Mouse (Mus musculus) adrenal gland, postnatal 10 days (tissue): ENCODE results near the gene Guca1a. TPM values are rescaled to one million over a fixed set of nuclear protein-coding genes. Genes with fewer than 3 reads are reported as not detected.

Source experiments
- DNase-seq: peaks from one replicate; pipeline ENCODE4 v3.0.0; 2021; ENCODE audit warnings: mixed read lengths
- total RNA-seq, 2 experiments: library from RNA; stranded (reverse); gene quantifications; 2 replicates each; pipeline ENCODE4 v1.2.3; 2021

Guca1a gene
- total RNA-seq, 2 experiments from 2014 or later, result 1.3 to 1.4 TPM

GRCm38 (mm10) chr17:47409897-47410861, 9.8 kb upstream of the Guca1a start:
- peak; percentile 26 for DNase-seq

DNA sequence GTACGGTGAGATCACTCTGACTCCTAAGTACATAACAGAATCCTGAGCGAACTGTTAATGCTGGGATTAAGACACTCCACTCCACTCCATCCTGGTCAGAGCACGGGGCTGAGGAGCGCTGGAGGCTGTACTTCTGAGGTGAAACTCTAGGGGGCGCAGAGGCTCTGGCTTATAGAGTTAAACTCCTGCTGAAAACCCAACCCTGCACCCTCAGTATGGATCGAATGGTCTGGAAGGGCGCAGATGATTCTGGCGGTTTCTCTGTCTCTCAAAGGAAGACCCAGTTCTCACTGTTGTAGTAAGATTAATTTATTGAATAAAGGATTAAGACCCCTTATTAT, 8.1 kb upstream of the Guca1a start:
- peak; percentile 83 for DNase-seq

- DNase-seq, result no peak
Observed at GRCm38 (mm10) chr17:47407717-47408557, 7.6 kb upstream of the Guca1a start.

GRCm38 (mm10) chr17:47399091-47399490, 1.3 kb downstream of the Guca1a start:
- DNase-seq, result no peak

GRCm38 (mm10) chr17:47395376-47395913, 4.9 kb downstream of the Guca1a start:
- peak; percentile 74 for DNase-seq

DNA sequence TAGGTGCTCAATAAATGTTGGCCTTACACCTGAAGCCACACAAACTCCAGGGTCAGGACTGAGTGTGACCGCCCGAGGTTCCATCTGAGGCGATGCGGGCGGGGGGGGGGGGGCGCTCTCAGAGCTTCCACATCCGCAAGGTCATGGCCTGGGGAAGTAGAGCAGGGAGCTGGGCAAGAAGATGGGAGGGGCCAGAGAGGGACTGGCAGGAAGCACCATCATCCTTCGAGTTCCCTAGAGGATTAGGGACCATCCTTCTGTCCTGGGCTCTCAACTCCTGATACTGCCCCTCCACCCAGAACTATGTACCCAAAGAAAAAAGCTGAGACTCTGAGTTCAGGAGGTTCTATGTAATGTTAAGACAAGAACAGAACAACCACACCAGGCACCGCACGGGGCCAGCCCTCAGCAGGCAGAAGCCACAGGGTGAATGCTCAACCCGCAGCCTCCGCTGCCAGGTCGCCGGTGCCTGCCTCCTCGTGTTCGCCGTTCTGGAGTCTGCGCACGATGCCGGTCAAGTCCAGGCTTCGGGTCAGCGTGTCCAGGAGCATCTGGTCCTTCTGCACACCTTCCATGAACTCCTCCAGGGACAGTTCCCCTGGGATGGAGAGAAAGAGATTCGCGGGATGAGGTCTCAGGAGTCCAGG, 6.0 kb downstream of the Guca1a start:
- peak; percentile 51 for DNase-seq

- peak; percentile 73 for DNase-seq
Observed at GRCm38 (mm10) chr17:47386649-47387048, 13.7 kb downstream of the Guca1a start.

GRCm38 (mm10) chr17:47385145-47385544, 15.2 kb downstream of the Guca1a start, which contains the start of gene Guca1b:
Gene Guca1b, plus strand, starts transcription at chr17:47385393.
- DNase-seq, result no peak

DNA sequence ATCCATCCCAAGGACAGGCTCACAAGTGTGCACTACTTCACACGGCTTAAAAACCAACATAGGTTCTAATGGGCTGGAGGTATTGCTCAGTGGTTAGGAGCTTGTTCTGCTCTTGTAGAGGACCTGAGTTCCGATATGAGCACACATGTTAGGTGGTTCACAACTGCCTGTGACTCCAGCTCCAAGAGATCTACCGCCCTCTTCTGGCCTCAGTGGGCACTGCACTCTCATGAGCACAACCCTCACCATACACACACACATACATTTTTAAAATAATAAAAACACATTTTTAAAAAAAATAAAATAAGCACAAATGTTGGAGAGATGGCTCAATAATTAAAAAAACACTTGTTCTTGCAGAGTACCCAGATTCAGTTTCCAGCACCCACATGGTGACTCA, 16.3 kb downstream of the Guca1a start:
- DNase-seq, result no peak

DNA sequence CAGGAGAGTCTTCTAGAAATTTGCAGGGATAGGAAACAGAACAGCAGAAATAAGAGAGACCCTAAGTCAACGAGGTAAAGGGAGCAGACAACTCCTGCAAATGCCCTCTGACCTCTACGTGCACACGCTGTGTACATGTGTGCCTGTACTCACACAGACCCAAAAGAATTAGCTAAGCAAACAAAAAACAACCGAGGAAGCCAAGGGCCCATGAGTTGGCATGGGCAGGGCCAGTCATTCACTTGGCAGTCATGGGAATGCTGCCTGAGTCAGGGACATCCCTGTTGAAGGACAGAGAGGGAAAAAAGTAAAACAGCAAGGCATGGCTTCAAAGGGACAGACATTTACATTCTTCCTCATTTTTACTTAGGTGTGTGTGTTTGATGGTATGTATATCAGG, 17.1 kb downstream of the Guca1a start:
- DNase-seq, result peak; percentile 36

DNA sequence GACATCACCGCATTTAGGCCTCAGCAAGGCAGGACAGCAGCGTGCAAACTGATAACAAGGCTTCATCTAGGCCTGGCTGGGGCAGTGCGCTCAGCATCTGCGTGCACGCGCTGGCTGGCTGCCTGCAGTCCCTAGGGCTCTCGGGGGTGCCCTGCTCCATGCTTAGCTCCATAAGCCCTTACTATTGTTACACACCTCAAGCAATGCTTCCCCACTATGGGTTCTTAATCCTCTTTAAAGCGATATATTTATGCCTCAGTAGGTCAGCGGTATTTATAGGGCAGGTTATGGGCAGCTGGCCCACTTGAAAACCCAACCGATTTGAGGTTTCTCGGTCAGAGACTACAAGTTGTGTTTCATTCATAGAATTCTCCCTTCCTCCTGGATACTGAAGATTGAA, 18.5 kb downstream of the Guca1a start:
- no peak for DNase-seq

GRCm38 (mm10) chr17:47378133-47378532, 22.3 kb downstream of the Guca1a start:
- no peak for DNase-seq

DNA sequence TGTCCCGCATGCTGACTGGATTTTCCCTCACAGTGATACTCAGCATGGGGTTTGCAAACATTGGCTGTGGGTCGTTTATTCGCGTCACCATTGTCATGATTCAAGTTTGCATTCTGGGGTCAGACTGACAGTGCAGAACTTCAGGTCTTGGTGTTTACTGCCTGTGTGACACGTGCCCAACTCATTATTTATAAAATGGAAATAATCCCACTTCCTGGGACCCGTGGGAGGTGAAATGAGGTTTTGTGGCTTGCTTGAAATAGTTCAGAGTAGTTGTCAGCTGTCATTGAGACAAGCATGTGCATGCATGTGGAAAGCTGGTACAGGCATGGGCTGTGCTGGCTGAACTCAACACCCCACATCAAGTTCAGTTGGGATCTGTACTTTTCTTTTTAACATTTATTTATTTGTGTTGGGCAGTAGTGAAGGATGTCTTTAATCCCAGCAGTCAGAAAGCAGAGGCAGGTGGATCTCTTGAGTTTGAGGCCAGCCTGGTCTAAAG, 23.6 kb downstream of the Guca1a start:
- DNase-seq, result no peak

DNA sequence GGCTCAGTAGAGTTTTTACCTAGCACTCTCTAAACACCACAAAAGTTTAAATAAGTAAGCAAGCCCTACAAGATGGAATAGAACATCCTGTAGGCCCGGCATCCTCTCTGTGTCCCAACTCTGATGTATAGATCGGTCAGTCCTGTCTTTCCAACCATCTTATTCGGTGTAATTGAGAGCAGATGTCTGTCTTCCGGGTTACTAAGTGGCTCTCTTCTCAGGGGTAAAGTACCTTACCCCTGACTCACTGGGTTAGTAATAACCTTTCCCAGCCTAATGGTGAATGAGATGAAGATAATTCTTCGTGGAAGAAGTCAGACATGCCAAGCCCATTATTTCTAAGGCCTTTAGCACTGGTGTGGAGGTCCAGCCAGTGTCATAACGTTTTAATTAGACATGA, 26.4 kb downstream of the Guca1a start:
- DNase-seq, result no peak

DNA sequence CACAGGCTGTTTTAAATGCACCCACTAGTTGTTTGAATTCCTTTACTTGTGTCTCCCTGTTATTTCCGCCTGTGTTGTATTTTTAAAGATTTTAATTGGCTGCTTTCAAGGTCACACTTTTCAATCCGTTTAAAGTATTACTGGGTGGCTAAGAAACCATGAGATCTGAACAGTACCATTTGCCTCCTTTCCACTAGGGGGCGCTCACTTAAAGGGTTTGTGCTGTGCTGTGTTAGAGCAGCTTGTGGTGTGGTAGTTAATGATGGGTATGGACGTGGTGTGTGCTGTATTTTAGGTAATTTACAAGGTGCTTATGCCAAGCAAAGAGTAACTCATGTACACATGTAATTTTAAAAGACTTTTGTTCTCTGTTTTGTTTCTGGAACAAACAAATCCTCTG, 28.9 kb downstream of the Guca1a start:
- peak; percentile 80 for DNase-seq

GRCm38 (mm10) chr17:47369087-47369443, 31.3 kb downstream of the Guca1a start:
- no peak for DNase-seq

DNA sequence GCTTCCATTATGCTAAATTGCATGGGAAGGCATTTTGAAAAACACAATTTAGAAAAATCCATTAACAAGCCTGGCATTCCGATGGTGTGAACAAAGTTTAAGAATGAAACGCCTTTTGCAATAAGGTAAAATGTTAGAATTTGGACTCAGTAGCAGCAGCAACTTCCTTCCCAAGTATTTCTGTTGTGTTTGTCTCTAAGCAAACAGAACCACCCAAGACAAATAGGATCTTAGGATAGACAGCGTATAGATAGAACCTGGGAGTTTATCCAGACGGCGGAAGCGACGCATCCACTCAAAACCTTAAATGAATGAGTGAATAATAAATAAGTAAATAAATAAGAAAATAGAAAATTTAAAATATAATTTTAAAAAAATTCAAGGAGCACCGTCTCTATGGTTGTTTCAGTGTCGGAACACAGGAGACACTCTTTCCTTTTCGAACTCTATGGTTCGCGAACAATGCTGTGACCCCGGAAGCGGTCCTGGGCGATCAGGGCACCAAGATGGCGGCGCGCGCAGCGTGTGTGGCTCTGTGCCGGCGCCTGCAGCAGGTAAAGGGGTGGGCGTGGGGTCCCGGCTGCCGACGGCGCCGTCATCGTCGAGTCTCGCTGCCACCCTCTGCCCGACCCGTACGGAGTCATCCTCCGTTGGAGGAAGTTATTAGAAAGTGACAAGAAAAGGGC, 31.8 kb downstream of the Guca1a start, which contains the start of gene Mrps10:
Gene Mrps10, plus strand, starts transcription at position 487 of the 686 bp plus-strand sequence.
- peak; percentile 91 for DNase-seq

- DNase-seq, result no peak
Observed at GRCm38 (mm10) chr17:47361343-47361742, 39.0 kb downstream of the Guca1a start.

DNA sequence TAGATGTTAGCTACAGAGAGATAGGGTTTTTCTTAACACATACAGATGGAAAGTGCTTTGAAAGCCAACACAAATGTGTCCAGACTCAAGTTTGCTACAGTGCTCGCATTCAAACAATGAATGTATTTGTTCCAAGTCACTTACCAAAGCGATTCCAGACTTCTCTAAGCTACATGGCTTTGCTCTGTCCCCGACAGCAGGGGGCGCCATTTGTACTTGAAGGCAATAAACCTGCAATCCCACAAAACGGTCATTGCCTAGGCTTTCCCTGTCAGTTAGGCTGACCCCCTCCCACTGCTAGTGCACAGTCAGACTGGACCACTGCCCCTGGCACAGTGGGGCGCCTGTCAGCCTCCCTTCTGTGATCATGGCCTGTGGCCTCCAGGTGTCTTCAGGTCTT, 40.4 kb downstream of the Guca1a start:
- DNase-seq, result peak; percentile 70

- DNase-seq, result no peak
Observed at GRCm38 (mm10) chr17:47349721-47350319, 50.6 kb downstream of the Guca1a start.
